Mouse (Mus musculus) thymus, postnatal 25 days (tissue): Measurements from ENCODE around the gene Fam136a.

Experiments
- DNase-seq: peaks from one replicate; pipeline ENCODE4 v3.0.0; 2022

Gene Fam136a

GRCm38 (mm10) chr6:86399995-86400394 lies 34.5 kb downstream of the Fam136a start:
- DNase-seq, result no peak

- DNase-seq, result peak; percentile 85
These were observed 35.5 kb downstream of the Fam136a start for GRCm38 (mm10) chr6:86400972-86401371.

- no peak for DNase-seq
These were observed 37.5 kb downstream of the Fam136a start for GRCm38 (mm10) chr6:86402681-86403607.

- peak; percentile 84 for DNase-seq
These were observed 38.3 kb downstream of the Fam136a start for GRCm38 (mm10) chr6:86403728-86404099.

GRCm38 (mm10) chr6:86404100-86404861 lies 38.8 kb downstream of the Fam136a start, which contains the start of gene Tia1:
Gene Tia1, plus strand, starts transcription at chr6:86404219.
- peak; percentile 95 for DNase-seq

GRCm38 (mm10) chr6:86404996-86405395 lies 39.5 kb downstream of the Fam136a start:
- DNase-seq, result peak; percentile 27

GRCm38 (mm10) chr6:86406306-86406705 lies 40.9 kb downstream of the Fam136a start:
- no peak for DNase-seq

- DNase-seq, result no peak
These were observed 53.3 kb downstream of the Fam136a start for GRCm38 (mm10) chr6:86418711-86419110.

- DNase-seq, result no peak
These were observed 53.8 kb downstream of the Fam136a start for GRCm38 (mm10) chr6:86419239-86419638.
